Mouse (Mus musculus) ES-E14 (cell line): ENCODE data around the gene Homer1. TPM values are rescaled to one million over a fixed set of nuclear protein-coding genes. Genes with fewer than 3 reads are reported as not detected.

Source experiments
- DNase-seq: peaks from one replicate; pipeline ENCODE4 v3.0.0-alpha.2; 2013; ENCODE audit warnings: low read depth, low spot score
- H3K27ac ChIP-seq: 2 replicates; pipeline ENCODE4 v1.5.1; 2012; ENCODE audit warnings: low read depth, mild to moderate bottlenecking, low read length, moderate library complexity, mixed read lengths; ENCODE audit not compliant: poor library complexity, insufficient read depth, severe bottlenecking
- H3K36me3 ChIP-seq: 2 replicates; pipeline ENCODE4 v1.6.1; 2012; ENCODE audit warnings: mild to moderate bottlenecking, low read length, moderate library complexity, mixed read lengths; ENCODE audit not compliant: control insufficient read depth, poor library complexity, insufficient read depth, severe bottlenecking
- H3K4me1 ChIP-seq, 2 experiments: fragments of 150-350 bp in 1 of 2; sonication (generic) in 1 of 2; 2 replicates each; pipeline ENCODE4 v1.6.1; 2012; ENCODE audit warnings: low read length in 2 of 2, mild to moderate bottlenecking in 1 of 2, mixed read lengths in 1 of 2; ENCODE audit not compliant: control insufficient read depth in 2 of 2, insufficient read depth in 2 of 2, poor library complexity in 1 of 2
- H3K4me3 ChIP-seq, 2 experiments: fragments of 150-350 bp in 1 of 2; sonication (generic) in 1 of 2; 2 replicates each; pipeline ENCODE4 v1.5.1; 2012; ENCODE audit warnings: low read length in 2 of 2, low read depth in 1 of 2, mild to moderate bottlenecking in 1 of 2, mixed read lengths in 1 of 2; ENCODE audit not compliant: insufficient read depth in 1 of 2, poor library complexity in 1 of 2, severe bottlenecking in 1 of 2
- H3K9ac ChIP-seq: 2 replicates; pipeline ENCODE4 v1.6.1; 2012; ENCODE audit warnings: low read depth, mild to moderate bottlenecking, low read length, mixed read lengths; ENCODE audit not compliant: poor library complexity, insufficient read depth, severe bottlenecking
- H3K9me3 ChIP-seq: fragments of 150-350 bp; sonication (generic); 2 replicates; pipeline ENCODE4 v1.6.1; 2012; ENCODE audit warnings: low read depth, mild to moderate bottlenecking, low read length; ENCODE audit not compliant: control insufficient read depth, insufficient read depth
- CHD2 ChIP-seq: IDR thresholded peaks from 2 replicates; pipeline ENCODE4 v1.6.1; 2014; ENCODE audit warnings: mild to moderate bottlenecking, low read depth, low read length, inconsistent platforms
- HCFC1 ChIP-seq: IDR thresholded peaks from 2 replicates; pipeline ENCODE4 v1.6.1; 2012; ENCODE audit warnings: low read length, inconsistent platforms, borderline replicate concordance; ENCODE audit not compliant: insufficient read depth
- MAFK ChIP-seq: IDR thresholded peaks from 2 replicates; pipeline ENCODE4 v1.6.1; 2014; ENCODE audit warnings: mild to moderate bottlenecking, low read depth, low read length, inconsistent platforms; ENCODE audit not compliant: insufficient read depth
- ZC3H11A ChIP-seq: IDR thresholded peaks from 2 replicates; pipeline ENCODE4 v1.6.1; 2012; ENCODE audit warnings: low read depth, mild to moderate bottlenecking, inconsistent platforms, low read length, borderline replicate concordance
- ZNF384 ChIP-seq: IDR thresholded peaks from 2 replicates; pipeline ENCODE4 v1.6.1; 2012; ENCODE audit warnings: low read depth, low read length, inconsistent platforms
- in situ Hi-C, 2 experiments: fragments of 600-800 bp; cut with MboI; formaldehyde crosslinking; loops; one replicate each; pipeline ENCODE4 v1.15.1; 2025; ENCODE audit warnings: low sequenced_read_pairs in 2 of 2, inconsistent platforms in 1 of 2; ENCODE audit not compliant: unreplicated experiment in 2 of 2
- total RNA-seq: library from RNA; depleted of rRNA; stranded (reverse); fragments of 300-350 nt; gene quantifications from 2 replicates; pipeline ENCODE4 v1.2.3, GENCODE M21; 2012

Homer1 gene
- total RNA-seq, 1 experiment, result 21.6 TPM

GRCm38 (mm10) chr13:93331721-93332120, 32.3 kb downstream of the Homer1 start:
- Histone ChIP-seq H3K9ac (no peak overlapping the region), H3K4me3 (no peak overlapping the region), H3K27ac (no peak overlapping the region), H3K4me1 (peaks cover 0 to 2% of the 10 kb centered on the region in 2 experiments; a peak in 1 of 4 replicates), H3K9me3 (no peaks in the 10 kb centered on the region), H3K36me3 (no peaks in the 10 kb centered on the region)
- in situ Hi-C loops, result no loop called here
- no peak for TF ChIP-seq ZNF384
- no peak for TF ChIP-seq CHD2
- TF ChIP-seq HCFC1, result no peak
- TF ChIP-seq MAFK, result no peak
- TF ChIP-seq ZC3H11A, result no peak
- DNase-seq, result no peak

GRCm38 (mm10) chr13:93332491-93332890, 33.1 kb downstream of the Homer1 start:
- Histone ChIP-seq H3K9ac (no peak overlapping the region), H3K4me3 (no peak overlapping the region), H3K36me3 (no peaks in the 10 kb centered on the region), H3K9me3 (no peaks in the 10 kb centered on the region), H3K4me1 (peaks cover 0 to 2% of the 10 kb centered on the region in 2 experiments; a peak in 1 of 4 replicates), H3K27ac (no peak overlapping the region)
- in situ Hi-C loops, result no loop called here
- no peak for TF ChIP-seq CHD2
- TF ChIP-seq MAFK, result no peak
- TF ChIP-seq ZNF384, result no peak
- TF ChIP-seq HCFC1, result no peak
- no peak for TF ChIP-seq ZC3H11A
- no peak for DNase-seq

GRCm38 (mm10) chr13:93335337-93335736, 35.9 kb downstream of the Homer1 start:
- H3K4me3 ChIP-seq, result no peak overlapping the region
- DNase-seq, result no peak
- no peak overlapping the region for H3K27ac ChIP-seq
- no peak overlapping the region for H3K9ac ChIP-seq
- in situ Hi-C loops, result no loop called here
- H3K9me3 ChIP-seq, result no peaks in the 10 kb centered on the region
- no peak for TF ChIP-seq HCFC1
- no peak for TF ChIP-seq ZC3H11A
- TF ChIP-seq MAFK, result no peak
- TF ChIP-seq ZNF384, result no peak
- TF ChIP-seq CHD2, result no peak
- H3K36me3 ChIP-seq, result no peaks in the 10 kb centered on the region
- peaks cover 0 to 2% of the 10 kb centered on the region in 2 experiments; a peak in 1 of 4 replicates for H3K4me1 ChIP-seq

- H3K4me3 ChIP-seq, result no peak overlapping the region
- no peaks in the 10 kb centered on the region for H3K4me1 ChIP-seq
- no peak overlapping the region for H3K9ac ChIP-seq
- H3K27ac ChIP-seq, result no peak overlapping the region
- in situ Hi-C loops, result no loop called here
- no peak for TF ChIP-seq HCFC1
- no peak for TF ChIP-seq CHD2
- TF ChIP-seq ZNF384, result no peak
- no peak for TF ChIP-seq ZC3H11A
- no peak for TF ChIP-seq MAFK
- H3K9me3 ChIP-seq, result no peaks in the 10 kb centered on the region
- H3K36me3 ChIP-seq, result no peaks in the 10 kb centered on the region; the same call in 1 of the 2 replicates
- DNase-seq, result no peak
Observed at GRCm38 (mm10) chr13:93338394-93338793, 39.0 kb downstream of the Homer1 start.
